Mouse (Mus musculus): ENCODE results near the gene Kcnmb1.
A peak's percentile ranks its signal among the peaks of the same experiment; 100 is the strongest.

The Kcnmb1 gene

DNA sequence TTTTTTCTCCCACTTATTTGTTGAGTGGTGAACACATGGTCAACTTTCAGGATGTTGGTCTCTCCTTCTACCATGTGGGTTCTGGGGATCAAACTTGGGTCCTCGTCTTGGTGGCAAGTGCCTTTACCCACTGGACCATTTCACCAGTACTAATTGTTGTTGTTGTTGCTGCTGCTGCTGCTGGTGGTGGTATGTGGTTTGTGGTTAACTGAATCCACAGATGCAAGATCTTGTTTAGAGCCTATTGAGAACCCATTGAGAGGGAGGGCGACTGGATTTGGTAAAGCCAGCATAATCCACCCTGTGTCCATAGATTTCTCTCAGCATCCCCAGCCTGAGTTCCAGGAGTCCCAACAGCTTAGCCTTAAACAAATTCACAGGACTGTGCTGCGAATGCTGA lies 37.6 kb downstream of the Kcnmb1 start:
- no peak for DNase-seq (ENCODE audit: low read depth, low spot score)

- DNase-seq (ENCODE audit: low read depth, low spot score) = peak; percentile 31
These were observed 39.3 kb downstream of the Kcnmb1 start for GRCm38 (mm10) chr11:34001938-34002592.

- no peak for DNase-seq (ENCODE audit: low read depth, low spot score)
These were observed 39.8 kb downstream of the Kcnmb1 start for GRCm38 (mm10) chr11:34002593-34002965.

DNA sequence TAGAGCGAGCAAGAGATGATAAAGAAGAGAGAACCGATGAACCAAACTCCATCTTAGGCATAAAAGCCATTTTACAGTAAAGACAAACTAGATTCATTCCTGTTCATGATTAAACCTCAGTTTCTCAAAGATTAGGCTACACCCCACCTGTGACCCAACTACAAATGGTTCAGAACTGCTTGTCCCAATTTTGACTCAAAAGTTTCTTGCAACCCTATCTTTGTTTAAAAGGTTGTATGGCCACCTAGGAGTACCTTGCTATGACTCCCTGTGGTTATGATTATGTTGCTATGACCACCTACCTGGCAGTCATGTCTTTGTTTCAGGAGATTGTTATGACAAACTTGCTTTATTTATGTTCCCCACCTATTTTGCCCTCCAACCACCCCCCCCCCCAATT lies 44.8 kb downstream of the Kcnmb1 start:
- no peak for DNase-seq (ENCODE audit: low read depth, low spot score)

DNA sequence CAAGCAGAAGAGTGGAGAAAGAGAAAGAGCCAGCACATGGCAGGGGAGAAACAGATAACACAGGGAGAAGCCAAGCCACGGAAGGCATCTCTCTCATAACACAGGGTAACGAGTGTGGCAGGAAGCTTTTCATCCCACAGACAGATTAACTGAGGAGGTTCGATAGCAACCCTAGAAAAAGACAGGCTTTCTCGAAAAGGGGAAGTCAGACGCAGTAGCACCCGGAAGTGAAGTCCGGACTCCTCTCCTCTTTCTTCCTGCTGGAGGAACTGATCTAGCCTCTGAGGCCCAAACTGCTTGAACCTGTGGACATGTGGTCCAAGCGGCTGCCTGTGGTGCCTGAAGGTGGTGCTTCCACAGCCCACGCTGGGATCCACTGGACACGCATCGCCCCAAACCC lies 45.4 kb downstream of the Kcnmb1 start:
- no peak for DNase-seq (ENCODE audit: low read depth, low spot score)

- peak; percentile 24 for DNase-seq (ENCODE audit: low read depth, low spot score)
These were observed 45.9 kb downstream of the Kcnmb1 start for GRCm38 (mm10) chr11:34008702-34009101.

- DNase-seq (ENCODE audit: low read depth, low spot score) = no peak
These were observed 46.7 kb downstream of the Kcnmb1 start for GRCm38 (mm10) chr11:34009316-34010087.

GRCm38 (mm10) chr11:34010133-34010858 lies 47.5 kb downstream of the Kcnmb1 start:
- DNase-seq (ENCODE audit: low read depth, low spot score) = no peak

GRCm38 (mm10) chr11:34010859-34011172 lies 48.0 kb downstream of the Kcnmb1 start:
- DNase-seq (ENCODE audit: low read depth, low spot score) = no peak

DNA sequence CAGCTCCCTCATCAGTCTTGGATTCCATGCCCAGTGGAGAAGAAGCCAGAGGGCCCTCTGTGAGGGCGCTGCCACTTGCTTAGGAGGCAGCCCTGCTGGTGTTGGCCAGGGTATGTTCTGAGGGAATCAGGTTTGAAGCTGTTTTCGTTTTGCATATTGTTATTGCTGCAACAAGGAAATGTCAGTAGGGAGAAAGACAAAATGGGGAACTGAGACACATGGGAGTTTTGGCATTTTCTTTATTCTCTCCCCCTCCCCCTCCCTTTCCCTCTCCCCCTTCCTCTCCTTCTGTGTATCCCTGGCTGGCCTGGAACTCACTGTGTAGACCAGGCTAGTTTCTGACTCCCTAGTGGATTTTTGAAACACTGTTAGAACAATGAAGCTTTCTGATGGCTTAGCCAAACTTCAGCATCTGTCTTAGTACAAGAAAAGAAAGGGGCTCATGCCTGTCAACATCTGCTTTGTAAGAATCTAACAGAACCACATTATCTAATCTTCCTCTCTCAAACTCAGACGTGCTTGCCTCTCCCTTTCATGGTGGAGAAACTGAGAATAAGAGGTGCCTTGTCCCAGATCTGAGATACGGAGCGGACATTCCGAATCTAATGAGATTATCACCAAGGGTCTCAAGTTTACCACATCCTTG lies 49.3 kb downstream of the Kcnmb1 start:
- DNase-seq (ENCODE audit: low read depth, low spot score) = no peak

Measured in WW6 (cell line).